Mouse (Mus musculus) ES-E14 (cell line): ENCODE data around the gene Os9. TPM values are rescaled to one million over a fixed set of nuclear protein-coding genes. Genes with fewer than 3 reads are reported as not detected.
A peak's percentile ranks its signal among the peaks of the same experiment; 100 is the strongest.

ENCODE experiments used
- DNase-seq: peaks from one replicate; pipeline ENCODE4 v3.0.0-alpha.2; 2013; ENCODE audit warnings: low read depth, low spot score
- H3K27ac ChIP-seq: 2 replicates; pipeline ENCODE4 v1.5.1; 2012; ENCODE audit warnings: low read depth, mild to moderate bottlenecking, low read length, moderate library complexity, mixed read lengths; ENCODE audit not compliant: poor library complexity, insufficient read depth, severe bottlenecking
- H3K36me3 ChIP-seq: 2 replicates; pipeline ENCODE4 v1.6.1; 2012; ENCODE audit warnings: mild to moderate bottlenecking, low read length, moderate library complexity, mixed read lengths; ENCODE audit not compliant: control insufficient read depth, poor library complexity, insufficient read depth, severe bottlenecking
- H3K4me1 ChIP-seq, 2 experiments: fragments of 150-350 bp in 1 of 2; sonication (generic) in 1 of 2; 2 replicates each; pipeline ENCODE4 v1.6.1; 2012; ENCODE audit warnings: low read length in 2 of 2, mild to moderate bottlenecking in 1 of 2, mixed read lengths in 1 of 2; ENCODE audit not compliant: control insufficient read depth in 2 of 2, insufficient read depth in 2 of 2, poor library complexity in 1 of 2
- H3K4me3 ChIP-seq, 2 experiments: fragments of 150-350 bp in 1 of 2; sonication (generic) in 1 of 2; 2 replicates each; pipeline ENCODE4 v1.5.1; 2012; ENCODE audit warnings: low read length in 2 of 2, low read depth in 1 of 2, mild to moderate bottlenecking in 1 of 2, mixed read lengths in 1 of 2; ENCODE audit not compliant: insufficient read depth in 1 of 2, poor library complexity in 1 of 2, severe bottlenecking in 1 of 2
- H3K9ac ChIP-seq: 2 replicates; pipeline ENCODE4 v1.6.1; 2012; ENCODE audit warnings: low read depth, mild to moderate bottlenecking, low read length, mixed read lengths; ENCODE audit not compliant: poor library complexity, insufficient read depth, severe bottlenecking
- H3K9me3 ChIP-seq: fragments of 150-350 bp; sonication (generic); 2 replicates; pipeline ENCODE4 v1.6.1; 2012; ENCODE audit warnings: low read depth, mild to moderate bottlenecking, low read length; ENCODE audit not compliant: control insufficient read depth, insufficient read depth
- CHD2 ChIP-seq: IDR thresholded peaks from 2 replicates; pipeline ENCODE4 v1.6.1; 2014; ENCODE audit warnings: mild to moderate bottlenecking, low read depth, low read length, inconsistent platforms
- HCFC1 ChIP-seq: IDR thresholded peaks from 2 replicates; pipeline ENCODE4 v1.6.1; 2012; ENCODE audit warnings: low read length, inconsistent platforms, borderline replicate concordance; ENCODE audit not compliant: insufficient read depth
- MAFK ChIP-seq: IDR thresholded peaks from 2 replicates; pipeline ENCODE4 v1.6.1; 2014; ENCODE audit warnings: mild to moderate bottlenecking, low read depth, low read length, inconsistent platforms; ENCODE audit not compliant: insufficient read depth
- ZC3H11A ChIP-seq: IDR thresholded peaks from 2 replicates; pipeline ENCODE4 v1.6.1; 2012; ENCODE audit warnings: low read depth, mild to moderate bottlenecking, inconsistent platforms, low read length, borderline replicate concordance
- ZNF384 ChIP-seq: IDR thresholded peaks from 2 replicates; pipeline ENCODE4 v1.6.1; 2012; ENCODE audit warnings: low read depth, low read length, inconsistent platforms
- in situ Hi-C, 2 experiments: fragments of 600-800 bp; cut with MboI; formaldehyde crosslinking; loops; one replicate each; pipeline ENCODE4 v1.15.1; 2025; ENCODE audit warnings: low sequenced_read_pairs in 2 of 2, inconsistent platforms in 1 of 2; ENCODE audit not compliant: unreplicated experiment in 2 of 2
- total RNA-seq: library from RNA; depleted of rRNA; stranded (reverse); fragments of 300-350 nt; gene quantifications from 2 replicates; pipeline ENCODE4 v1.2.3, GENCODE M21; 2012

Os9 gene
- total RNA-seq, 1 experiment, result 29.4 TPM

- Histone ChIP-seq H3K4me1 (peaks cover 0 to 11% of the 10 kb centered on the region in 2 experiments; a peak in 1 of 4 replicates), H3K27ac (no peak overlapping the region), H3K36me3 (no peaks in the 10 kb centered on the region), H3K9ac (no peak overlapping the region), H3K4me3 (no peak overlapping the region), H3K9me3 (no peaks in the 10 kb centered on the region)
- TF ChIP-seq MAFK, result no peak
- TF ChIP-seq ZNF384, result no peak
- no peak for TF ChIP-seq ZC3H11A
- no peak for TF ChIP-seq CHD2
- no peak for TF ChIP-seq HCFC1
- DNase-seq, result no peak
- in situ Hi-C loops, result no loop called here
Observed at GRCm38 (mm10) chr10:127127711-127128279, 6.9 kb upstream of the Os9 start.

- no peak for TF ChIP-seq MAFK
- TF ChIP-seq ZNF384, result no peak
- TF ChIP-seq ZC3H11A, result no peak
- TF ChIP-seq HCFC1, result no peak
- no peak for TF ChIP-seq CHD2
- DNase-seq, result no peak
- H3K4me1 ChIP-seq, result peaks cover 0 to 9% of the 10 kb centered on the region in 2 experiments; a peak in 1 of 4 replicates
- in situ Hi-C loops, result no loop called here
- no peak overlapping the region for H3K27ac ChIP-seq
- no peaks in the 10 kb centered on the region for H3K36me3 ChIP-seq
- H3K9ac ChIP-seq, result no peak overlapping the region
- no peak overlapping the region for H3K4me3 ChIP-seq
- no peaks in the 10 kb centered on the region for H3K9me3 ChIP-seq
Observed at GRCm38 (mm10) chr10:127126579-127126978, 5.6 kb upstream of the Os9 start.

GRCm38 (mm10) chr10:127125210-127126001, 4.5 kb upstream of the Os9 start:
- no peak overlapping the region for H3K4me3 ChIP-seq
- TF ChIP-seq ZNF384 (peak; percentile 79; the same call in 1 of the 2 replicates), MAFK (no peak)
- no peaks in the 10 kb centered on the region for H3K9me3 ChIP-seq
- H3K27ac ChIP-seq, result no peak overlapping the region
- H3K36me3 ChIP-seq, result no peaks in the 10 kb centered on the region
- H3K9ac ChIP-seq, result no peak overlapping the region
- in situ Hi-C loops, result no loop called here
- peaks cover 1 to 7% of the 10 kb centered on the region in 2 experiments; a peak in 2 of 4 replicates for H3K4me1 ChIP-seq
- DNase-seq, result peak; percentile 33

GRCm38 (mm10) chr10:127123436-127123805, 2.5 kb upstream of the Os9 start:
- Histone ChIP-seq H3K4me1 (peaks cover 1 to 10% of the 10 kb centered on the region in 2 experiments; a peak in 2 of 4 replicates), H3K9ac (no peak overlapping the region), H3K9me3 (no peaks in the 10 kb centered on the region), H3K4me3 (peak overlapping the region; percentile 4 to 39), H3K27ac (no peak overlapping the region), H3K36me3 (no peaks in the 10 kb centered on the region)
- DNase-seq, result peak; percentile 44
- in situ Hi-C loops, result no loop called here
- TF ChIP-seq CHD2 (no peak), ZC3H11A (no peak), MAFK (no peak), ZNF384 (no peak), HCFC1 (no peak)
